Mouse (Mus musculus) heart, adult 2 months (tissue): Measurements from ENCODE around the gene Gm21972. TPM values are rescaled to one million over a fixed set of nuclear protein-coding genes. Genes with fewer than 3 reads are reported as not detected.

Source experiments
- DNase-seq, 2 experiments: peaks; one replicate each; pipeline ENCODE4 v3.0.0; 2021
- H3K27ac ChIP-seq: fragments of 200-600 bp; 2 replicates; pipeline ENCODE4 v1.8.1; 2022
- H3K27me3 ChIP-seq: fragments of 200-500 bp; 2 replicates; pipeline ENCODE4 v1.6.1; 2012; ENCODE audit warnings: mild to moderate bottlenecking, low read length, inconsistent platforms, mixed read lengths; ENCODE audit not compliant: control insufficient read depth, insufficient read depth
- H3K36me3 ChIP-seq: fragments of 200-500 bp; 2 replicates; pipeline ENCODE4 v1.6.1; 2012; ENCODE audit warnings: low read length, inconsistent platforms; ENCODE audit not compliant: control insufficient read depth, insufficient read depth
- H3K4me1 ChIP-seq: fragments of 200-500 bp; 2 replicates; pipeline ENCODE4 v1.6.1; 2011; ENCODE audit warnings: low read length; ENCODE audit not compliant: control insufficient read depth, insufficient read depth
- H3K4me3 ChIP-seq: fragments of 200-600 bp; 2 replicates; pipeline ENCODE4 v1.8.1; 2022
- H3K79me2 ChIP-seq: fragments of 200-500 bp; replicated peaks from 2 replicates; pipeline ENCODE4 v1.6.1; 2012; ENCODE audit warnings: mild to moderate bottlenecking, inconsistent platforms, low read length, moderate library complexity, mixed read lengths; ENCODE audit not compliant: control insufficient read depth, insufficient read depth
- H3K9ac ChIP-seq: fragments of 200-500 bp; 2 replicates; pipeline ENCODE4 v1.6.1; 2012; ENCODE audit warnings: low read depth, mild to moderate bottlenecking, control low read depth, inconsistent platforms, low read length, mixed read lengths
- CTCF ChIP-seq: fragments of 200-600 bp; IDR thresholded peaks from 2 replicates; pipeline ENCODE4 v1.8.1; 2022; ENCODE audit warnings: antibody characterized with exemption, mild to moderate bottlenecking, moderate library complexity
- EP300 ChIP-seq: fragments of 200-500 bp; IDR thresholded peaks from 2 replicates; pipeline ENCODE4 v1.6.1; 2011; ENCODE audit warnings: low read depth, low read length, control low read depth; ENCODE audit not compliant: insufficient read depth
- POLR2A ChIP-seq: fragments of 200-500 bp; IDR thresholded peaks from 2 replicates; pipeline ENCODE4 v1.6.1; 2011; ENCODE audit warnings: mild to moderate bottlenecking, low read depth, low read length, control low read depth; ENCODE audit not compliant: insufficient read depth
- WGBS: fragments of 180-500 bp; shearing (Covaris S2); methylation state at CpG from one replicate; pipeline ENCODE4 v1.1.7; 2018; 5-methylcytosine and 5-hydroxymethylcytosine counted together
- intact Hi-C: fragments of 180-260 bp; cut with DNase I; formaldehyde crosslinking; loops from one replicate; pipeline ENCODE4 v1.15.1; 2025
- polyA plus RNA-seq: library from polyadenylated mRNA; depleted of rRNA; stranded (reverse); fragments of >200 nt; gene quantifications from 2 replicates; pipeline ENCODE4 v1.2.3, GENCODE M21; 2012
- total RNA-seq, 2 experiments: library from RNA; stranded (reverse); gene quantifications; 2 replicates each; pipeline ENCODE4 v1.2.3; 2021

Gene Gm21972
- total and polyA plus RNA-seq, 3 experiments, result 0.57 TPM; not detected in 2

GRCm38 (mm10) chr1:86126036-86126435, 7.4 kb upstream of the Gm21972 start:
- no peaks in the 10 kb centered on the region for H3K36me3 ChIP-seq
- no peak overlapping the region for H3K9ac ChIP-seq
- 93% methylated on average over 2 of the region's 2 CpGs for WGBS
- no peak for DNase-seq
- H3K27me3 ChIP-seq, result no peaks in the 10 kb centered on the region
- H3K4me1 ChIP-seq, result no peaks in the 10 kb centered on the region
- H3K27ac ChIP-seq, result no peak overlapping the region
- no peak overlapping the region for H3K4me3 ChIP-seq
- intact Hi-C loops, result no loop called here
- H3K79me2 ChIP-seq, result no peaks in the 10 kb centered on the region
- TF ChIP-seq EP300 (no peak), POLR2A (no peak), CTCF (no peak)

- Histone ChIP-seq H3K4me3 (no peak overlapping the region), H3K36me3 (no peaks in the 10 kb centered on the region; the same call in none of the 2 replicates), H3K4me1 (no peaks in the 10 kb centered on the region), H3K79me2 (no peaks in the 10 kb centered on the region), H3K9ac (no peak overlapping the region), H3K27ac (no peak overlapping the region), H3K27me3 (no peaks in the 10 kb centered on the region)
- intact Hi-C loops, result no loop called here
- WGBS, result 91% methylated on average over 6 of the region's 6 CpGs
- DNase-seq, result no peak
- TF ChIP-seq EP300, result no peak
- TF ChIP-seq CTCF, result no peak
- TF ChIP-seq POLR2A, result no peak
Observed at GRCm38 (mm10) chr1:86135315-86135714, 1.9 kb downstream of the Gm21972 start.

DNA sequence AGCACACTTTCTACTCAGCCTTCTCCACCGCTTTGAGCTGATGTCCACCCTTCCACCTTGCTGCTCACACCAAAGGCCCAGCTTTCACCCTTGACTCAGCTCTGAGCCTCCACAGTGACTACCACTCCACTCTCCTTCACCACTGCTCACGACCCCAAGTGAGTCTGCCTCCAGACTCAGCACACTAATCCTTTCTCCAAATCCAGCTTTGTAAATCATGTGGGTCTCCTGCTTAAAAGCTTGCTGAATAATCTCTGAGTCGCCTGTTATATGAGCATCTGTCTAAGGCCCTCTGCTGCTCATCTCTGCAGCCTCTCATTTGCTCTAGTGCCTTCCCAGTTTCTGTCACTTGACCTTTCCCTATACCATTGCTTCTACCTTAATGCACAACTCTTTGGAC, 7.6 kb downstream of the Gm21972 start:
- Histone ChIP-seq H3K27ac (no peak overlapping the region), H3K79me2 (no peaks in the 10 kb centered on the region), H3K27me3 (no peaks in the 10 kb centered on the region), H3K9ac (no peak overlapping the region), H3K4me3 (no peak overlapping the region), H3K36me3 (no peaks in the 10 kb centered on the region), H3K4me1 (no peaks in the 10 kb centered on the region)
- no peak for TF ChIP-seq CTCF
- no peak for TF ChIP-seq EP300
- TF ChIP-seq POLR2A, result no peak
- DNase-seq, result no peak
- intact Hi-C loops, result no loop called here
- 79% methylated on average over 3 of the region's 3 CpGs for WGBS

DNA sequence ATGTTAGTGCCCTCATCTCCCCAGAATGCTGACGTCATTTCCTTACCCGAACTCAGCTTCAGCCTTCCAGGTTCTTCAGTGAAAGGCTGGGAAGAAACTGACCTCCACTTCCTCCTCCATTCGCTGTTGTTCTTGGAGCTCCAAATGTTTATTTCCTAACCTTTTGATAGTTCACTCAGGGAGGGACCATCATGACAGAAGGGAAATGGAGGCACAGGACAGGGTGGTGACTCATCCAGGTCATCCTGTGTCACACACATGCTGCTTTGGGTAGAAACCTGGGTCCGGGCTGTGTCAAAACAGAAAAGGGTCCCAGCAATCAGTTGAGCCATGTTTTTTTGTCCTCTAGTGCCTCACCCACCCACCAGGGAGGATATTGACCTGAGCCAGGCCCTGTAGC, 9.7 kb downstream of the Gm21972 start:
- Histone ChIP-seq H3K4me1 (no peaks in the 10 kb centered on the region), H3K27ac (no peak overlapping the region; the same call in 1 of the 2 replicates), H3K36me3 (no peaks in the 10 kb centered on the region), H3K79me2 (no peaks in the 10 kb centered on the region), H3K9ac (no peak overlapping the region), H3K27me3 (no peaks in the 10 kb centered on the region), H3K4me3 (no peak overlapping the region)
- no peak for TF ChIP-seq POLR2A
- TF ChIP-seq EP300, result no peak
- TF ChIP-seq CTCF, result no peak
- WGBS, result 46% methylated on average over 4 of the region's 4 CpGs
- DNase-seq, result peak in 1 of 2 experiments; percentile 28
- intact Hi-C loops, result no loop called here

DNA sequence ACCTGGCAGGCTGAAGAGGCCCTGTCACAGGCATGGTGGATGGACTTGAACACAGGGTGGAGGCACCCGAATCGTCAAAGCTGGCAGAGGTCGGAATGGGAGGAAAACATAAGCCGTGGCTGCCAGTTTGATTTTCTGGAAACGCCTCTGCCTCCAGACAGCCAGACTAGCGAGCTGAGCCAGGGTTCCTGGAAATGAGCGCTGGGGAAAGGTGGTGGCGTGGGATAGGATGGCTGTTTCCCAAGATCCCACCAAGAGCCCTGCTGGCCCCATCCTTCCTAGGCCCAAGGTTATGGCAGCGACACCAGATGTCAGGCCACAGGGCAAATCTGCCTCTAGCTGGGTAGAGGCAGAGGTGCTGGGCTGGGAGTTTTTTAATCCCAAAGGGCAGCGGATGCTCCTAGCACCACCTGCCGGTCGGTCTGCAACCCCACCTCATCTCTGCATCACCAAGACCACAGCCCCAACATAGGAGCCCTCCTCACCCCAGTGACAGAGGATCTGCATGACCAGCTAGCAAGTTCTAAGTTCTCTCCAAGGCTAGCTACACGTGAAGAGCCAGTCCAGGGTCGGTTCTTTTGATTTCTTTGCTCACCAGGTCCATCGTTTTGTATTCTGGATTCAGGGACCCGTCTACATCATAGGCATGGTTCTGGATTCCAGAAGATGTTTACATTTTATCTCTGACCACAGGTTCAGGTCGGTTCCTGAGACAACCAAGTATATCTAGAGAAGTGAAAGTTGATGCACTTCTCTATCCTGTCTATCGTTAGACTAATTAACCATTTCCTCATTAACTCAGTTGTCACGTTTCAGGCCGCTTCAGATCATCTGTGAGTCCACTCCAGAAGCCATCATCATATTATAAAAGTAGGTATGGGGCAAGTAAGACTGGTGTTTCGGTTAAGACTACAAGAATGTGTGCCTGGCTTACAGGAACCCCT, 10.8 kb downstream of the Gm21972 start:
- Histone ChIP-seq H3K36me3 (no peaks in the 10 kb centered on the region), H3K79me2 (no peaks in the 10 kb centered on the region), H3K27ac (no peak overlapping the region; the same call in 1 of the 2 replicates), H3K27me3 (no peaks in the 10 kb centered on the region), H3K4me1 (no peaks in the 10 kb centered on the region), H3K9ac (no peak overlapping the region), H3K4me3 (no peak overlapping the region)
- intact Hi-C loops, result no loop called here
- TF ChIP-seq CTCF (peak; percentile 46), EP300 (no peak)
- DNase-seq, result peak in 1 of 2 experiments; percentile 17
- 76% methylated on average over 21 of the region's 21 CpGs for WGBS

DNA sequence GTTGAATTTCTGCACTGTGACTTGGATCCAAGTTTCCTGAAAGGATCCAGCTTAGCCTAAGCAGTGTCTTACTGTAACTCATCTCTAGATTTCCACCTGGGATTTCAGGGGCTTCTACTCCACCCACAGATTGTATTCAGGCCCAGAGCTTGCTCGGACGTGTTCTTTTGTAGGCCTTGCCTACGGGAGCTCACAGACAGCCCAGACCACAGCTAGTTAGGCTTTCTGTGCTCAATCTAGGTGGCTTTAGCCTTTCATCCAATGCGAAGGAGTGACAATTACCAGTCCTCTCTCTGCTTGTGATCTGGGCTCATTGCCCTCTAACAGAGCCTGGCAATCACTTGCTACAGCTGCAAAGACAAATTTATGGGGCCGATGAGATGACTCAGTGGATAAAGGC, 12.9 kb downstream of the Gm21972 start:
- DNase-seq, result no peak
- no peak overlapping the region for H3K27ac ChIP-seq
- no peaks in the 10 kb centered on the region for H3K27me3 ChIP-seq
- WGBS, result 90% methylated on average over 5 of the region's 5 CpGs
- TF ChIP-seq EP300, result no peak
- TF ChIP-seq CTCF, result no peak
- TF ChIP-seq POLR2A, result no peak
- no peak overlapping the region for H3K4me3 ChIP-seq
- H3K79me2 ChIP-seq, result no peaks in the 10 kb centered on the region
- H3K4me1 ChIP-seq, result no peaks in the 10 kb centered on the region
- intact Hi-C loops, result no loop called here
- no peak overlapping the region for H3K9ac ChIP-seq
- H3K36me3 ChIP-seq, result no peaks in the 10 kb centered on the region
